Mouse (Mus musculus) layer of hippocampus, adult 2 months (tissue): Measurements from ENCODE around the gene Dtd2. TPM values are rescaled to one million over a fixed set of nuclear protein-coding genes. Genes with fewer than 3 reads are reported as not detected.

Experiments used
- DNase-seq, 2 experiments: peaks; one replicate each; pipeline ENCODE4 v3.0.0; 2022; ENCODE audit warnings: low spot score in 2 of 2
- H3K27ac ChIP-seq: fragments of 200-600 bp; 2 replicates; pipeline ENCODE4 v1.8.1; 2022
- H3K4me3 ChIP-seq: fragments of 200-600 bp; 2 replicates; pipeline ENCODE4 v1.8.1; 2022; ENCODE audit warnings: mild to moderate bottlenecking
- CTCF ChIP-seq: fragments of 200-600 bp; conservative IDR thresholded peaks from 2 replicates; pipeline ENCODE4 v1.8.1; 2022; ENCODE audit warnings: antibody characterized with exemption, mild to moderate bottlenecking, moderate library complexity
- long read RNA-seq, 2 experiments: library from polyadenylated mRNA; stranded (forward); transcript quantifications; one replicate each; pipeline ENCODE4 v2.0.0; 2021; ENCODE audit warnings: borderline mapping rate in 2 of 2
- total RNA-seq, 2 experiments: library from RNA; stranded (reverse); gene quantifications; 2 replicates each; pipeline ENCODE4 v1.2.3; 2021

Dtd2 gene
- total RNA-seq = 10 to 100 TPM; 10.2 to 12.9 TPM
- long read RNA-seq, experiment 1, partial matches to known transcripts = 1 of 17 reads
- long read RNA-seq, experiment 1, other reads (novel, unspliced or antisense) = 11 of 17 reads
- long read RNA-seq, experiment 2, transcript Dtd2-201 (3 exons, 2,564 nt) = major isoform, 11 of 26 reads
- long read RNA-seq, experiment 2, partial matches to known transcripts = 1 of 26 reads
- long read RNA-seq, experiment 2, other reads (novel, unspliced or antisense) = 14 of 26 reads

DNA sequence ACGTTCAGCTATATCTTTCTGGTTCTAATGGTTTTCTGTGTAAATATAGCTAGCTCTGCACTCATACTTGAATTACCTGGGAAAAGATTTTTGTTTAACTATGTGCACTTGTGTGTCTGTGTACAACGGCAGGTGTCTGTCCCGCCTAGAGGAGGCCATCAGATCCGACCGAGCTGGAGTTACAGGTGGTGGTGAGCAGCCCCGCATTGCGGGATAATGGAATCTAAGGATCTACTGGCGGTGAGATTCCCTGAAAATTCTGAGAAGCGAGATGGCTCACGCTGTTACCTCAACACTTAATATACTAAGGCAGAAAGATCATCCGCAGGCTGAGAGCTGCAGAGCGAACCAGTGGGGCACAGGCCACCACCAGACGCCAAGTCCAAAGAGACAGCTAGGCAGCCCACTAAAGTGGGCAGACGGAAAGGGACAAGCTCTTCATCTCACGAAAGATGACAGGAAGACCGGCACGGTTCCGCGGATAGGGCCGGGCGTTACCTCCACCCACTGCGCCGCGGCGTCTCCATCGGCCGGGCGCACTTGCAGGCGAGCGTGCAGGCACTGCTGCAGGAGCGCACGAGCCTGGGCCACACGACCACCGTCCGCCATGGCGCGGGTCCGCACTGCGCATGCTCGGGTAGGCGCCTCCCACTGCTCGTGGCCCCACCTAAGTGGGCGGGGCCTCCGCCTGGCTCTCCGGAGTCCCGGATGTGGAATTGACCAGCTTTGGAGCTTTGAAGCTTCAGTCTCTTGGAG, at the start of gene Dtd2:
Gene Dtd2, minus strand, starts transcription at position 625 of the 756 bp plus-strand sequence.
- Histone ChIP-seq H3K27ac (peak within 1 kb of the TSS; percentile 89), H3K4me3 (peak within 1 kb of the TSS; percentile 64)
- no peak for TF ChIP-seq CTCF
- DNase-seq = peak; percentile 88 to 97

- TF ChIP-seq CTCF = no peak
- Histone ChIP-seq H3K27ac (no peak overlapping the region), H3K4me3 (no peak overlapping the region)
- no peak for DNase-seq
Observed at GRCm38 (mm10) chr12:52049324-52049723, 43.0 kb upstream of the Dtd2 start.

GRCm38 (mm10) chr12:52046371-52046770, 40.1 kb upstream of the Dtd2 start:
- no peak for TF ChIP-seq CTCF
- Histone ChIP-seq H3K4me3 (no peak overlapping the region), H3K27ac (no peak overlapping the region)
- no peak for DNase-seq

DNA sequence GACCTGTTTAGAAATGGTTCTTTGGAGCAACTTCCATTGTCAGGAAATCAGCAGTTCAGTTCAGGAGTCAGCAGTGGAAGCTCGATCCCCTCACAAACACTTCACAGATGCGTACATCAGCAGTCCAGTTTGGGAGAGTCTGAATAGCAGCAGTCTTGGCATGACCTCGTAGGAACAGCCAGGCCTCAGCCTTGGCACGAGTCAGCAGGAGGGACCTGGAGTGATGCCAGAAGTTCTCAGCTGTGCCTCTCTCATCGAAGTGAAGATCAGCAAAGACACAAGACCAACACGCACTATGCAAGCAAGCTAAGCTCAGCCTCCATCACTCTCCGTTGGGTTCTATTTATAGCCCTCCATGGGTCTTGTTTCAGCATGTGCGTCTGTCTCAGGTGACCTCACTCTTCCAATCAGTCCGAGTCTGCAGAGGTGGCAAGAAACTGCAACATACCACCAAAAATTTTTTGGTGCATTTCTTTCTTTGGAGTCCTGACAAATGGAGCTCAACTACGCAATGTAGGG, 36.6 kb upstream of the Dtd2 start:
- Histone ChIP-seq H3K27ac (no peak overlapping the region), H3K4me3 (no peak overlapping the region)
- peak in 1 of 2 experiments; percentile 2 for DNase-seq
- TF ChIP-seq CTCF = no peak

- H3K27ac ChIP-seq = no peak overlapping the region
- DNase-seq = peak in 1 of 2 experiments; percentile 13
Observed at GRCm38 (mm10) chr12:52038352-52038751, 32.1 kb upstream of the Dtd2 start.

GRCm38 (mm10) chr12:52034956-52035355, 28.7 kb upstream of the Dtd2 start:
- H3K27ac ChIP-seq = no peak overlapping the region
- H3K4me3 ChIP-seq = no peak overlapping the region
- no peak for DNase-seq
- TF ChIP-seq CTCF = no peak

More at GRCm38 (mm10) chr12:52038352-52038751, 32.1 kb upstream of the Dtd2 start:
- TF ChIP-seq CTCF = peak; percentile 91
- H3K4me3 ChIP-seq = no peak overlapping the region

- DNase-seq = no peak
- H3K4me3 ChIP-seq = no peak overlapping the region
- no peak overlapping the region for H3K27ac ChIP-seq
- TF ChIP-seq CTCF = no peak
Observed at GRCm38 (mm10) chr12:52032276-52032675, 26.0 kb upstream of the Dtd2 start.

- H3K4me3 ChIP-seq = no peak within 1 kb of the TSS
- DNase-seq = no peak
- H3K27ac ChIP-seq = no peak within 1 kb of the TSS
- TF ChIP-seq CTCF = no peak
Observed at GRCm38 (mm10) chr12:52027963-52028362, 21.7 kb upstream of the Dtd2 start, which contains the start of gene Gpr33. Gene Gpr33 (minus strand): TSS chr12:52028063.

- TF ChIP-seq CTCF = no peak
- Histone ChIP-seq H3K4me3 (no peak overlapping the region), H3K27ac (no peak overlapping the region)
- no peak for DNase-seq
Observed at GRCm38 (mm10) chr12:52014494-52015029, 8.3 kb upstream of the Dtd2 start.

- no peak for TF ChIP-seq CTCF
- no peak overlapping the region for H3K27ac ChIP-seq
Observed at GRCm38 (mm10) chr12:52014044-52014443, 7.7 kb upstream of the Dtd2 start.

GRCm38 (mm10) chr12:52013274-52013673, 7.0 kb upstream of the Dtd2 start:
- H3K4me3 ChIP-seq = no peak overlapping the region
- H3K27ac ChIP-seq = no peak overlapping the region
- DNase-seq = no peak
- TF ChIP-seq CTCF = no peak

More at GRCm38 (mm10) chr12:52014044-52014443, 7.7 kb upstream of the Dtd2 start:
- no peak overlapping the region for H3K4me3 ChIP-seq
- no peak for DNase-seq

- TF ChIP-seq CTCF = no peak
- no peak for DNase-seq
Observed at GRCm38 (mm10) chr12:52012159-52012558, 5.9 kb upstream of the Dtd2 start.

GRCm38 (mm10) chr12:52010630-52010961, 4.3 kb upstream of the Dtd2 start:
- DNase-seq = peak; percentile 41 to 48
- TF ChIP-seq CTCF = peak; percentile 87
- peak overlapping the region; percentile 48 for H3K4me3 ChIP-seq
- H3K27ac ChIP-seq = peak overlapping the region; percentile 23; the same call in 1 of the 2 replicates

More at GRCm38 (mm10) chr12:52012159-52012558, 5.9 kb upstream of the Dtd2 start:
- no peak overlapping the region for H3K27ac ChIP-seq
- H3K4me3 ChIP-seq = no peak overlapping the region
